Mouse (Mus musculus) megakaryocyte-erythroid progenitor cell, adult 5-6 weeks (primary cell): ENCODE measurements around the gene Neto2. TPM values are rescaled to one million over a fixed set of nuclear protein-coding genes. Genes with fewer than 3 reads are reported as not detected.
"Not testable (repeated sequence)": the region's sequence is repeated elsewhere in the genome, so short reads cannot be mapped to it uniquely, and the experiment has no call there.

Experiments used
- ATAC-seq: replicated peaks from 2 replicates; pipeline ENCODE4 v1.8.0; 2016; ENCODE audit warnings: mild to moderate bottlenecking, inconsistent platforms; ENCODE audit not compliant: severe bottlenecking, poor library complexity, low FRiP score, low TSS enrichment
- total RNA-seq, 2 experiments: library from RNA; stranded (forward) in 1 of 2; stranded (reverse) in 1 of 2; fragments of 200-1000, 215-1000 nt in 1 of 2; fragments of >200 nt in 1 of 2; fragmentation: Nextera tagmentation in 1 of 2; gene quantifications; 2 replicates each; pipeline ENCODE4 v1.2.3; 2014 to 2017

The Neto2 gene
- 1.9 and 5.5 TPM in 2 replicates for total RNA-seq (2014; fragmentation: Nextera tagmentation)
- 3.1 and 6.9 TPM in 2 replicates for total RNA-seq (2017)

DNA sequence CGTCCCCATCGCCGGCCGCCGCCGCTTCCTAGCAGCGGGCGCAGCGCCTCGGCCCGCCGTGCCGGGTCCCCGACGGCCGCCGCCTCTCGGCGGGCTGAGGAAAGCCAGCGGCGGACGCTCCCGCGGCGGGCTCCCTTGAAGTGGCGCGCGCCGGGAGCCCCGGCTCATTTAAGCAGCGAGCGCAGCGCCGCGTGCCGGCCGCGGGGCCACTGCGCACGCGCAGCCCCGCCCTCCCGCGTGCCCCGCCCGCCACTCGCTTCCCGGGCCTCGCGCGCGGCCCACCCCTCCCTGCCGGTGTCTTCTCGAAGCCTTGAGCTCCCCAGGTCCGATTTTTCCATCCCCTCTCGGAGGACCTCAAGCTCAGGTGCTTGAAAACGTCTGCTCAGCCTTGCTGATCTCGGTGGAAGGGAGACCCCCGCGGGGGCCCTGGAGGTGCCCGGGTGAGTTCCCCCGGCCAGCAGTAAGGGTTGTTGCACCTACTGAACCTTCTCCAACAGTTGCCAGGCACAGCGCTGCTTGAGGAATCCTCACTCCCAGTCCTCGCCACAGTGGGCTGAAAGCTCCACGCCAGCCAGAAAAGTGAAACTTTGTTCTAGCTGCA is at the start of gene Neto2:
TSS of gene Neto2 (minus strand) at position 174 of the 601 bp plus-strand sequence.
- ATAC-seq, result peak; percentile 32

DNA sequence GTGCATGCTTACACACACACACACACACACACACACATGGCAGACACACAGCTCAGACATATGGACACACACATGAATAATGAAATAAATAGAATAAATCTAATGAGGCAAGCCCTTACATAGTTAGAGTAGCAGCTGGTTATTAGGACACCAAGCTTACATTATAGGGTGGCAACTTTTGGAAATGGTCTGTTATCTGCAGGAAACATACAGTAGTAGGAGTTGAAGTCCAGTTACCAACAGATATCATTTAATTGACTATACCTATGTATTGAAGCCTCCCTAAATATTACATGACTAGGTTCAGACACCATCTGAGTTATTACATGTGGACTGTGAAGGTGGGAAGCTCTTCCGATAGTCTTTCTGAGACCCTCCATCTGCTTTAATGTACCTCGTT is 44.3 kb upstream of the Neto2 start:
- ATAC-seq, result peak; percentile 82

DNA sequence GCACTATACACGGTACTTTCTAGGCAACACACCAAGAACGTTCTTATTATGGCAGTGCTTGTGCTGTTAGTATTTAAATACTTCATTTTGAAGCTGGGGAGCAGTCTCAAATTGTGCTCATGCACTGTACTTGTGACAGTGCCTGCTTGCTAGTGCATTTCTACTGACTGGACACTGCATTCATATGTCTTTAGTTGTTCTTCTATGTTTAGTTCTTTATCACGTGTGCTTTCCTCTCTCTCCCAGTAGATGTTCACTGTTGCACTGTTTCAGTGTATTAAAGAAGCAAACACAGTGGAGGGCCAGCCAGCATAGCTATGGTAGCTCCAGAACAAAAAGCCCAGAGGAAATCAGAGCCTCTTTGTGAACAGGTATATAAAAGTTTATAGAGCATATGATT is 29.8 kb upstream of the Neto2 start:
- no peak for ATAC-seq

DNA sequence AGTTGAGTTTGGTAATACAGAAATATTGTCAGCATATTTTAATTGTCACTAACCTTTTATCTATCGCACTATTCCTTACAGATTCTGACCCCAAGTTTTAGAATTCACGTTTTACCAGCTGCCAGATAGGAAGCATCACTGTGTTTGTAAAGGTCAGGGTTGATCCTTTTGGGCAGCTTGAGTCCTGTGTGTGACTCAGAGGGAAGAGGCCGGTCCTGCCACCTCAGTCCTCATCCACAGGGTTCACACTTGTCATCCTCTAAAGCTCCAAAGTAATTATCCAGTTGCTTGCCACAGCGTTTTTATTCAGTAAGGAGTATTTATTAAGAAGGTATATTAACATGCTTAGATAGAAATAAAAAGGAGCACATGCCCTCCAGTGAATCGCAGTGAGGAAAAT is 16.5 kb upstream of the Neto2 start:
- ATAC-seq, result no peak

GRCm38 (mm10) chr8:85716696-85717095 is 16.0 kb upstream of the Neto2 start:
- no peak for ATAC-seq

DNA sequence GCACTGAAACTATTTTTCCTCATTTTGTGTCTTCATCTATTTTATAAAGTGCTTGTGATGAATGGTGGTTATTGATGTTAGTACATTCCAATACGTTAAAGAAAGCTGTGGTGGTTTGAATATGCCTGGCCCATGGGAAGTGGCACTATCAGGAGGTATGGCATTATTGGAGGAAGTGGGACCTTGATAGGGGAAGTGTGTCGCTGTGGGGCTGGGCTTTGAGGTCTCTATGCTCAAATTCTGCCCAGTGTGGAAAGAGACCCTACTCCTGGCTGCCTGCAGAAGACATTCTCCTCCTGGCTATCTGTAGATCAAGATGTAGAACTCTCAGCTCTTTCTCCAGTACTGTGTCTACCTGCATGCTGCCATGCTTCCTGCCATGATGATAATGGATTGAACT is 6.3 kb upstream of the Neto2 start:
- ATAC-seq, result no peak

- peak; percentile 58 for ATAC-seq
These were observed 498 bp downstream of the Neto2 start for GRCm38 (mm10) chr8:85700101-85700750.

DNA sequence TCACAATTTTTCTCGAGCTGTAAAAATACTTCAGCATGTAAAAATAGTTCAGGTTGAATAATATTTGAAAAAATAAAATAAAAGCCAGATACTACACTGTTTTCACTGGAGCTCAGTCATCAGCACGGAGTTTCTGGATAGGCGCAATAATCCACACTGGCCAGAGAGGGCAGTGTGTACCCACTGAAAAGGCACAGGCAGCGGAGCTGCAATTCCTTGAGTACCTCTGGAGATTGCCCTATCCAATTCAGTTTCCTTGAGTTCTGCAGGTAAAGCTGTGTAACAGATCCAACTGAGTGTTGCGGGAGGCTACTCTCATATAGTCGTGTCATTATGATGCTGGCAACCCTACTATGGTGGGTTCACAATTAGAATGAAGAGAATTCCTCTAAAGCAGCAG is 1.7 kb downstream of the Neto2 start:
- peak; percentile 92 for ATAC-seq

DNA sequence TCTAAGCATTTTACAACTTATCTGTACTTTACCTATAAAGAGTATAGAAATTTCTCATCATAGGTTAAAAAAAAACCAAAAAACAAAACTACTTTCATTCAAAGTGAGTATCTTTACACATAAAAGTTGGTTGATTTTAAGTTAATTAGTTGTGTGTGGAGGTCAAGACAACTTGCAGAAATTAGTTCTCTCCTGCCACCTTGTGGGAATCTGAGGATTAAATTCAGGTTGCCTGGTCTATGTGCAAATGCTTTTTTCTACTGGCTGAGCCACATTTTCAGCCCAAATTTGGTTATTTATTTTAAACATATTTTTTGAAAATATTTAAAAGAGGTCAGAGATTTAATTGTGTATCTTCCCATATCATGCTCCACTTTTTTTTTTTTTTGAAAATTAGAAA is 35.6 kb downstream of the Neto2 start:
- no peak for ATAC-seq

DNA sequence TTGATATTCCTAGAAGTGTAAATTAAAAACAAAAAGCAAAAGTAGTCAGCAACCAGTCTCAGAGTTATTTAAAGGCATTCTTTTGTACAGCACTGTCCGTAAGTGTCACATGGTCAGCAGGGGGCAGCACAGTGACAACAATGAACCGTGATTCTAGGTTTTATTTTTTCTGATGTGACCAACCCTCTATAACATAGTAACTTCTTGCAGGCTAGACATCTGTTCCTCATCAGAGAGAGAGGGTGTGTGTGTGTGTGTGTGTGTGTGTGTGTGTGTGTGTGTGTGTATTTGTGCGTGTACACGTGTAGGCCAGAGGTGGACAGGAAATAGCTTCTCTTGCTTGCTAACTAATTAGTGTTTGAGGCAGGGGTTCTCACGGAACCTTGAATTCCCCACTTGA is 38.7 kb downstream of the Neto2 start:
- ATAC-seq, result peak; percentile 74; the same call in 1 of the 2 replicates

- no peak for ATAC-seq
These were observed 49.5 kb downstream of the Neto2 start for GRCm38 (mm10) chr8:85651201-85651600.

GRCm38 (mm10) chr8:85648553-85648952 is 52.2 kb downstream of the Neto2 start:
- ATAC-seq, result no peak

DNA sequence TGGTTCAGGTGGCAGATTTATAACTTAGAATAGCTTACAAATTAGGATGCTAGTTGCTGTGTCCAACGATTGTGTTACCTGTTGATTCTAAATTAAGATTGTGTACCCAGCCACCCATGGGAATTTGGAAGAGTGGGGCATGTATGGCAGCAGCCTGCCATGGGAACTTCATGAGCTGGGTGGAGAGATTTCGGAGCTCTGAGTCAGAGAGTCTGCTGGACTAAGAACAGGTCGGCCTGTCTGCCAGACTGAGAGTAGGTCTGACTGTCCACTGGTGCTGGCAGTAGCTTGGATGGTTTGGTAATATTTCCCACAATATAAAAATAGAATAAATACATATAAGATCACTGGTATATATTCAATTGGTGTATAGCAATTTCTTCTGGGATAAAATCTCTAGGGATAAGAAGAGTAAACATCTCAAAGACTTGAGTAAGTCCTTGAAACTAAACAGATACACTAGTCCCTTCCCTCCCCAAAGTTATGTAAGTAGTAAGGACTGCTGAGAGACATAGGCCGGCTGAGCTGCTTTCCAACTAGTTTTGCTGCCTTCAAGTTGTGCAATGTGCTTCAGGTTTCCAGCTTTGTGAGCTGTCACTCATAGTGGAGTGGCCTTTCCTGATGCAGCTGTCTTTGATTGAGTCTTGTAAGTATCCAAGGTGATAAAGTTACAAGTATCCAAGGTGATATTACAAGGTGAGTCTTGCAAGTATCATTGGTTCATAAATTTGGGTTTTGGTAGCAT is 55.6 kb downstream of the Neto2 start:
- ATAC-seq, result no peak

DNA sequence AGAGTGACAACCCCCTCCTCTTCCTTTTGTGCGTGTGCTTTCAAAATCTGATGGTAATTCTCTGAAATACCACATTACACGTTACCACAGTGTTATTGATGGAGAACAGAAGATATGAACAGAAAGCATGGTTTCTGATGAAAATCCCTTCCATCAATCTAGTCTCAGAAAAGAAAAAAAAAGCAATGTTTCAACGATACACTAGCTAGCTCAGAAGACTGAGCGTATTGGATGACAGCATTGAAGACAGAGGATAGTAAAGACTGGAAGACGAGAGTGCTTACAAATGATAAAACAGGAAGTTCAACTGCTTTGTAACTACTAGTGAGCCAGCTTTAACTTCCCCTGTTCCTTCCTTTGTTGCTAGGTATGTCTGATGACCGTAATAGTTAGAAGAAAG is 76.3 kb downstream of the Neto2 start:
- ATAC-seq, result no peak

- no peak for ATAC-seq
These were observed 77.5 kb downstream of the Neto2 start for GRCm38 (mm10) chr8:85623246-85623645.

DNA sequence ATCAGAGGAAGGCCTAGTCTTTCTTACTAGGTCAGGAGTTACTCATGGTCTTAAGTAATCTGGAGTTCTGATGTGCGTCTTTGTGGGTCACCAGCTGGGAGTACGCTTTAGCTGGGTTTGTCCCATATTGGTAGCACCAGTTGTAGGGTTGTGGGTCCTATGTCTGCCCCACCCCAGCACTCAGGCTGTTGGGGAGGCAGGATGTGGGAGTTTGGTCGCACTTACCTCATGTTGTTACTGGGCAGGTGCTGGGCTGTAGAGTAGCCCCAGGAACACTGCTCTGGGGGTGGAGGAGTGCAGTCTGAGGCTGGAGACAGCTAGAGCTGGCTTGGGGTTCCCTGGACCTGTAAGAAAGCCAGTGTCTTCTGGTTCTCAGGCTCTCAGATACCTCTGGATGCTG is 81.9 kb downstream of the Neto2 start:
- ATAC-seq, result no peak

GRCm38 (mm10) chr8:85617125-85617524 is 83.6 kb downstream of the Neto2 start:
- not testable (repeated sequence) for ATAC-seq

- ATAC-seq, result no peak
These were observed 91.9 kb downstream of the Neto2 start for GRCm38 (mm10) chr8:85608836-85609235.

DNA sequence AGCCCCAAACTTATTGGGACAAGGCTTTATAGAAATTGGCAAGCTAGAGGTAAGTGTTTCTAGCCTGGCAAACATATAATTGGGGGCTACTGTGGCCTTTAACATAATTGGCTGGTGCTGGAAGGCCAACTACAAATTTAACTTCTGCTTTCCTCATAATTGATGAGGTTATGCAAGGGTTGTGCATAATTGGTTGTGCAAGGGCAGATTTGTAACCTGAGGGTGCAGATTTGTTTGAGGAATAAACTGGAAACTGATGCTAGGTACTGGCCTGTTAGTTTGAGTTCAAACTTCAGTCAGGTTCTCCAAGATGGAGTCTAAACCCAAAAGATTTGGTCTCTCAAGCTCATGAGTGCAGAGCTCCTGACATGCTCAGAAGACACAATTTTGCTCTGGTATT is 92.9 kb downstream of the Neto2 start:
- no peak for ATAC-seq

GRCm38 (mm10) chr8:85606974-85607373 is 93.8 kb downstream of the Neto2 start:
- ATAC-seq, result no peak

DNA sequence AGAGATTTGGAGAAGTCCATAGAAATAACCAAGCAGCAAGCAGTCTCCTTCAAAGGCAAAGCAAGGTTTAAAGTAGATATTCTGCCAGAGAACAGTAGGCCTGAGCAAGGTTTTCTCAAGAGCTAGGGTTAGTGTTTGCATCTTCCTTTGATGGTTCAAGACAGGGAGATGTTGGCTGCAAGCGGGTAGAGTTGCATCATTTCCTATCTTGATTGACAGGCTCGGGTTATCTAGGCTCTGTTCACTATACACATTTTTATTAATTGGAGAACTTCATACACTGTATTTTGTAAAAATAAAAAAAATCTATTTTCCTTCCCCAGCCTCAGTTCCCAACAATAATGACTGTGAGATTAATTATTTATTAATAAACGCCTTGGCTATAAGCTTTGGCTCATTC is 94.2 kb downstream of the Neto2 start:
- no peak for ATAC-seq
